Mouse (Mus musculus) small intestine, adult 2 months (tissue): ENCODE measurements at regions not wholly inside any gene's neighbourhood (a gene's known extent, or its start where the extent isn't known, plus 50 kb on each side); places are given as distances from the start of the nearest gene placed in this dataset.

ENCODE experiments used
- CTCF ChIP-seq: fragments of 200-500 bp; IDR thresholded peaks from 2 replicates; pipeline ENCODE4 v1.5.1; 2012; ENCODE audit warnings: low read depth, mild to moderate bottlenecking, control low read depth, inconsistent platforms, low read length, moderate library complexity, mixed read lengths; ENCODE audit not compliant: insufficient replicate concordance, insufficient read length; ENCODE audit errors: extremely low read depth
- POLR2A ChIP-seq: fragments of 200-500 bp; IDR thresholded peaks from 2 replicates; pipeline ENCODE4 v1.6.1; 2012; ENCODE audit warnings: low read depth, mild to moderate bottlenecking, control low read depth, inconsistent platforms, low read length, moderate library complexity

GRCm38 (mm10) chr7:58473150-58473549 lies 182.8 kb upstream of the Atp10a start:
- TF ChIP-seq CTCF (no peak), POLR2A (no peak)
